Mouse (Mus musculus) urinary bladder, postnatal 0 days (tissue): ENCODE results near the gene Pcf11. TPM values are rescaled to one million over a fixed set of nuclear protein-coding genes. Genes with fewer than 3 reads are reported as not detected.

ENCODE experiments used
- polyA plus RNA-seq: library from polyadenylated mRNA; unstranded; fragments of >200 nt; fragmentation: Nextera tagmentation; extraction: Ambion mirVana; gene quantifications from 2 replicates; pipeline ENCODE4 v1.2.1, GENCODE M21; 2015

The Pcf11 gene
- 10.3 and 12.4 TPM in 2 replicates for polyA plus RNA-seq

DNA sequence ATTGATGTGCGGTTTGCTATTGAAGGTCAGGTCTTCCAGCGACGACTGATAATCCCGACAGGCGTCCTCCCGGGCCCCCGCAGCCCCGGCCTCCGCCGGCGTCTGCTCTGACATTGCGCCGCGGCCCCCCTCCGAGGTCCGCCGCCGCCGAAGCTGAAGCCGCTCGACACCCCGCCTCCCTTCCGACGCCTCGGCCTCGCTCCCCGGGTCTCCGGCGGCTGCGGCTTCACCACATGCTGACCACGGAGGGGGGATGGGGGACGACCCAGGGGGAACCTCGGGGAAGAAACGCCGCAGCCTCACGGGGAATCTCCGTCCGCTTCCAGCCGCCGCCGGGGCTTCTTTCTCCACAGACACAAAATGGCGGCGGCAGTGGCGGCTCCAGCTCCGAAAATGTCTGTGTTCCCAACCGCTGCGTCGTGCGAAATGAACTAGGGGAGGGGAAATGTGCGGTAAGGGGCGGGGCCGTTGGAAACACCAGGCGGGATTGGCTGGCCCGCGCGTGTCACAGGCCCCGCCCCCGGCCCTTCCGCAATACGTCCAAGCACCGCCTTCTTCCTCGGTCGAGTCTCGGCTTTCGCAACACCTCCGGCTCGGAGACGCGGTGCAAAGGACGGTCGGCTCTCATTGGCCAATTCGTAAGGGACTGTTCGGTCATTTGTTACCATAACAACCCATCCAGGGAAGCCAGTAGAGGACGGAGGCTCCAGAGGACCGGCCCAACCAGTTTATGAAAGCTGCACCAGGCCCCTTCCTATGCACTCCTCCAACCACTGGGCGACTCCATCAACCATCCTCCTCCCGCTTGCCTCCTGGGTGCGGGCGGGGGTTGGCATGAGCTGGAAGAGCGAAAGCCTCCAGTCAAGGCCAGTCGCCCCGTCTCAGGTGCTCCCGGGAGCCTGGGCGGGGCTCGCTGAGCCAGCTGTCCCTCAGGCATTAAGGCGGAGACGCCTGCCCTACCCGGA, at the start of gene Pcf11:
Gene Pcf11, minus strand, starts transcription at position 428 of the 965 bp plus-strand sequence.

GRCm38 (mm10) chr7:92637021-92637625, 32.6 kb downstream of the Pcf11 start, which contains the start of gene Ankrd42:
TSS of gene Ankrd42 (minus strand) at chr7:92637142.

Other genes with a start within 250 kb of the Pcf11 start
- gene Ccdc90b, start 108.8 kb downstream of the Pcf11 start, polyA plus RNA-seq: 36.6 and 44.4 TPM in 2 replicates
- 2.3 and 2.5 TPM in 2 replicates for gene Ankrd42, start 32.8 kb downstream of the Pcf11 start, polyA plus RNA-seq
- gene Rab30, start 71.7 kb upstream of the Pcf11 start, polyA plus RNA-seq: 8.5 and 9.5 TPM in 2 replicates
- gene Ddias, start 204.3 kb upstream of the Pcf11 start, polyA plus RNA-seq: 2.7 and 3.6 TPM in 2 replicates
- gene Prcp, start 204.5 kb upstream of the Pcf11 start, polyA plus RNA-seq: 10.2 and 11.6 TPM in 2 replicates